Mouse (Mus musculus) kidney, embryonic 14.5 days (tissue): ENCODE measurements at regions not wholly inside any gene's neighbourhood (a gene's known extent, or its start where the extent isn't known, plus 50 kb on each side); places are given as distances from the start of the nearest gene placed in this dataset.
"Not testable (repeated sequence)": the region's sequence is repeated elsewhere in the genome, so short reads cannot be mapped to it uniquely, and the experiment has no call there.

Experiments
- ATAC-seq: fragments of 200-750 bp; cut with Nextera tagmentation; 2 replicates; pipeline ENCODE4 v1.8.0; 2017; ENCODE audit warnings: moderate number of reproducible peaks, mild to moderate bottlenecking, moderate TSS enrichment, moderate library complexity; ENCODE audit not compliant: low FRiP score, low TSS enrichment
- H3K27ac ChIP-seq: fragments of 300-500 bp; sonication (generic); 2 replicates; pipeline ENCODE4 v1.5.1; 2014; ENCODE audit warnings: low read depth, mild to moderate bottlenecking, low read length, moderate library complexity, mixed read lengths
- H3K27me3 ChIP-seq: fragments of 300-500 bp; sonication (generic); 2 replicates; pipeline ENCODE4 v1.6.1; 2014; ENCODE audit warnings: mild to moderate bottlenecking, low read length; ENCODE audit not compliant: control insufficient read depth, insufficient read depth
- H3K36me3 ChIP-seq: fragments of 300-500 bp; sonication (generic); 2 replicates; pipeline ENCODE4 v1.6.1; 2014; ENCODE audit warnings: low read length, mixed read lengths; ENCODE audit not compliant: control insufficient read depth, insufficient read depth
- H3K4me1 ChIP-seq: fragments of 300-500 bp; sonication (generic); 2 replicates; pipeline ENCODE4 v1.6.1; 2014; ENCODE audit warnings: low read length, mixed read lengths; ENCODE audit not compliant: control insufficient read depth, insufficient read depth
- H3K4me2 ChIP-seq: fragments of 300-500 bp; sonication (generic); replicated peaks from 2 replicates; pipeline ENCODE4 v1.6.1; 2014; ENCODE audit warnings: low read depth, mild to moderate bottlenecking, low read length
- H3K4me3 ChIP-seq: fragments of 300-500 bp; sonication (generic); 2 replicates; pipeline ENCODE4 v1.5.1; 2014; ENCODE audit warnings: mild to moderate bottlenecking, low read length
- H3K9ac ChIP-seq: fragments of 300-500 bp; sonication (generic); 2 replicates; pipeline ENCODE4 v1.6.1; 2014; ENCODE audit warnings: low read depth, mild to moderate bottlenecking, low read length, moderate library complexity
- H3K9me3 ChIP-seq: fragments of 300-500 bp; sonication (generic); 2 replicates; pipeline ENCODE4 v1.6.1; 2016; ENCODE audit warnings: low read length; ENCODE audit not compliant: control insufficient read depth
- WGBS: fragments of 180-500 bp; shearing (Covaris S2); extraction: QIAGEN DNeasy Blood & Tissue Kit; methylation state at CpG from one replicate; pipeline ENCODE4 v1.1.7; 2014; 5-methylcytosine and 5-hydroxymethylcytosine counted together

GRCm38 (mm10) chr15:42111811-42112210 is 1977.6 kb downstream of the 9330182O14Rik start:
- no peak overlapping the region for H3K27ac ChIP-seq
- H3K4me3 ChIP-seq = no peak overlapping the region
- H3K4me1 ChIP-seq = no peaks in the 10 kb centered on the region
- no peaks in the 10 kb centered on the region for H3K9me3 ChIP-seq
- 62% methylated on average over 5 of the region's 5 CpGs for WGBS
- H3K9ac ChIP-seq = no peak overlapping the region
- H3K36me3 ChIP-seq = no peaks in the 10 kb centered on the region
- no peak for ATAC-seq
- H3K4me2 ChIP-seq = no peak overlapping the region
- H3K27me3 ChIP-seq = no peaks in the 10 kb centered on the region

- 82% methylated on average over 1 of the region's 1 CpGs for WGBS
- H3K27me3 ChIP-seq = no peaks in the 10 kb centered on the region
- H3K27ac ChIP-seq = no peak overlapping the region
- H3K4me1 ChIP-seq = no peaks in the 10 kb centered on the region
- no peak overlapping the region for H3K4me3 ChIP-seq
- no peak overlapping the region for H3K4me2 ChIP-seq
- H3K9ac ChIP-seq = no peak overlapping the region
- H3K9me3 ChIP-seq = no peaks in the 10 kb centered on the region
- no peaks in the 10 kb centered on the region for H3K36me3 ChIP-seq
- no peak for ATAC-seq
Observed at GRCm38 (mm10) chr15:42127471-42127870, 1993.3 kb downstream of the 9330182O14Rik start.

- no peak overlapping the region for H3K27ac ChIP-seq
- no peak for ATAC-seq
- no peaks in the 10 kb centered on the region for H3K9me3 ChIP-seq
- no peaks in the 10 kb centered on the region for H3K27me3 ChIP-seq
- no peak overlapping the region for H3K9ac ChIP-seq
- WGBS = 91% methylated on average over 3 of the region's 3 CpGs
- H3K4me3 ChIP-seq = no peak overlapping the region
- no peaks in the 10 kb centered on the region for H3K4me1 ChIP-seq
- H3K36me3 ChIP-seq = no peaks in the 10 kb centered on the region
- H3K4me2 ChIP-seq = no peak overlapping the region
Observed at GRCm38 (mm10) chr15:42128976-42129375, 1994.8 kb downstream of the 9330182O14Rik start.

GRCm38 (mm10) chr15:42166546-42166945 is 2032.4 kb downstream of the 9330182O14Rik start:
- H3K4me1 ChIP-seq = no peaks in the 10 kb centered on the region
- no peak overlapping the region for H3K9ac ChIP-seq
- H3K27ac ChIP-seq = no peak overlapping the region
- no peak for ATAC-seq
- no peaks in the 10 kb centered on the region for H3K27me3 ChIP-seq
- no peaks in the 10 kb centered on the region for H3K9me3 ChIP-seq
- H3K36me3 ChIP-seq = no peaks in the 10 kb centered on the region
- H3K4me3 ChIP-seq = no peak overlapping the region
- H3K4me2 ChIP-seq = no peak overlapping the region

GRCm38 (mm10) chr15:42177766-42178165 is 2043.6 kb downstream of the 9330182O14Rik start:
- 96% methylated on average over 1 of the region's 1 CpGs for WGBS
- H3K36me3 ChIP-seq, H3K4me2 ChIP-seq, ATAC-seq, H3K27ac ChIP-seq, H3K4me3 ChIP-seq, H3K9ac ChIP-seq, H3K27me3 ChIP-seq, H3K4me1 ChIP-seq, H3K9me3 ChIP-seq: not testable (repeated sequence)

- Histone ChIP-seq H3K9me3 (no peaks in the 10 kb centered on the region), H3K9ac (no peak overlapping the region), H3K4me2 (no peak overlapping the region), H3K36me3 (no peaks in the 10 kb centered on the region), H3K27me3 (no peaks in the 10 kb centered on the region), H3K27ac (no peak overlapping the region), H3K4me1 (no peaks in the 10 kb centered on the region), H3K4me3 (no peak overlapping the region)
- 47% methylated on average over 5 of the region's 5 CpGs for WGBS
- ATAC-seq = peak; percentile 75; the same call in 1 of the 2 replicates
Observed at GRCm38 (mm10) chr15:42207187-42207846, 2073.2 kb downstream of the 9330182O14Rik start.

GRCm38 (mm10) chr15:42219496-42219895 is 2085.3 kb downstream of the 9330182O14Rik start:
- no peak overlapping the region for H3K4me3 ChIP-seq
- H3K36me3 ChIP-seq = no peaks in the 10 kb centered on the region
- H3K27ac ChIP-seq = no peak overlapping the region
- no peaks in the 10 kb centered on the region for H3K27me3 ChIP-seq
- H3K4me2 ChIP-seq = no peak overlapping the region
- H3K9ac ChIP-seq = no peak overlapping the region
- peak; percentile 39; the same call in 1 of the 2 replicates for ATAC-seq
- no peaks in the 10 kb centered on the region for H3K4me1 ChIP-seq
- H3K9me3 ChIP-seq = no peaks in the 10 kb centered on the region
- 83% methylated on average over 11 of the region's 11 CpGs for WGBS

- Histone ChIP-seq H3K27me3 (no peaks in the 10 kb centered on the region), H3K27ac (no peak overlapping the region), H3K36me3 (no peaks in the 10 kb centered on the region), H3K4me3 (no peak overlapping the region), H3K9me3 (no peaks in the 10 kb centered on the region), H3K4me1 (no peaks in the 10 kb centered on the region), H3K4me2 (no peak overlapping the region), H3K9ac (no peak overlapping the region)
- ATAC-seq = peak; percentile 78
- WGBS = 68% methylated on average over 3 of the region's 3 CpGs
Observed at GRCm38 (mm10) chr15:42220005-42220404, 2085.8 kb downstream of the 9330182O14Rik start.

GRCm38 (mm10) chr15:42225006-42225405 is 2090.8 kb downstream of the 9330182O14Rik start:
- Histone ChIP-seq H3K4me2 (no peak overlapping the region), H3K36me3 (no peaks in the 10 kb centered on the region), H3K27ac (no peak overlapping the region), H3K4me3 (no peak overlapping the region), H3K9me3 (no peaks in the 10 kb centered on the region), H3K27me3 (no peaks in the 10 kb centered on the region), H3K9ac (no peak overlapping the region), H3K4me1 (no peaks in the 10 kb centered on the region)
- 24% methylated on average over 1 of the region's 1 CpGs for WGBS
- peak; percentile 81; the same call in 1 of the 2 replicates for ATAC-seq
